Mouse (Mus musculus): Measurements from ENCODE around the gene Vmn1r209.
"Not testable (repeated sequence)": the region's sequence is repeated elsewhere in the genome, so short reads cannot be mapped to it uniquely, and the experiment has no call there.

GRCm38 (mm10) chr13:22771592-22771991, 37.9 kb downstream of the Vmn1r209 start:
- not testable (repeated sequence) for TF ChIP-seq CTCF (IDR thresholded peaks at IDR 0.05; ENCODE audit: low read depth, low read length); POLR2A (IDR thresholded peaks at IDR 0.05; ENCODE audit: insufficient read depth, low read length)

Measured in ES-Bruce4 (cell line).